Mouse (Mus musculus) heart, postnatal 10 days (tissue): ENCODE measurements at regions not wholly inside any gene's neighbourhood (a gene's known extent, or its start where the extent isn't known, plus 50 kb on each side); places are given as distances from the start of the nearest gene placed in this dataset.

Source experiments
- DNase-seq, 2 experiments: peaks; one replicate each; pipeline ENCODE4 v3.0.0; 2021
- intact Hi-C: fragments of 180-260 bp; cut with DNase I; formaldehyde crosslinking; loops from one replicate; pipeline ENCODE4 v1.15.1; 2025

DNA sequence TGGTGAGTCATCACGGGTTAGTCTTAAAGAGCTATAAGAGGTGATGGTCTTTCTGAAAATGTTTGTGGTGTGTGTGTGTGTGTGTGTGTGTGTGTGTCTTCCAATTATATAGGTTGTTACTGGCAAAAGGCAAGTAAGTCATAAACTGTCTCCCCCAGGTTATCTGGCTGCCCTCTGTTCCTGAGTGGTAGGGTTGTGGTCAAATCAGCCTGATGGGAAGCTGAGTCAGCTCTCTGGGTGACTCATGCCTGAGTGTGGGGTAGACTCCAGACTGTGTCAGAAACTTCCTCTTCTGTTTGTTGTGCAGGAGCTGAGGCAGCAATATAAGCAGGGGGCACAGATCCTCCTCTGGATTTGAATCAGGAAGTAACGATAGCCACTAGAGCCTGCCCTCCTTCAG is 656.8 kb upstream of the Tgif2lx2 start:
- DNase-seq: peak in 1 of 2 experiments; percentile 3

More for the DNA sequence above, 656.8 kb upstream of the Tgif2lx2 start:
- intact Hi-C loops: no loop called here
